Comparison of ENCODE assay signal across 7 mouse cellular contexts in the genomic region with DNA sequence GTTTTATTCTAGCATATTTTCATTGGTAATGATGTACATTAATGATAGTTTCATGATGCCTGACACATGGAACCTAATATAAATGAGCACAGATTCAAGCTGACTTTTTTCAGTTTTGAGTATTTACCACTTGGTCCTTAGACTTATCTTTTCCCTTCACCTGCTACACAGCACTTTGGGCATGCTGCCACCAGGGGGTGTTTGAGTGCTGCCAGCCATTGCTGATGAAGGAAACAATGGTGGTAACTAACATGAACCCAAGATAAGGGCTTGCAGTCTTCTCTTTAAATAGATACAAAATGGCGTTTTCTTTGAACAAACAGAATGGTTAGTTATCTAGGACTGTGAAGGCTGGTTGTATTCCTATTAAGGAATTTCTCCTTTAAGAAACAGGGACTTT. TPM values are rescaled to one million over a fixed set of nuclear protein-coding genes. Genes with fewer than 3 reads are reported as not detected.
DNase-seq lines count a peak whose midpoint lies in the region; ATAC-seq and TF ChIP-seq lines count a peak whose summit lies in the region.

No protein-coding gene starts in this region.

- ATAC-seq in neural tube, embryonic 15.5 days (ENCODE audit: low FRiP score) = no peak
- no peak for ATAC-seq in Patski
- ATAC-seq in lung, embryonic 14.5 days (ENCODE audit: insufficient read depth) = no peak

- POLR2A ChIA-PET in Patski (lab: Charles Lee) = no interaction called here

- H3K4me3 ChIP-seq in neural tube, embryonic 15.5 days (replicated peaks) = no peak overlapping the region
- H3K4me3 ChIP-seq in lung, embryonic 14.5 days (ENCODE audit: low read depth, low read length) = no peak overlapping the region

- in situ Hi-C loops in Patski (cut with MboI; ENCODE audit: low pct_unique_long_range_greater_than_20kb) = no loop called here

- peak; percentile 85 for TF ChIP-seq CTCF in Patski (IDR thresholded peaks at IDR 0.05)
- TF ChIP-seq CTCF in lung, embryonic 14.5 days (IDR thresholded peaks at IDR 0.05; ENCODE audit: low read depth) = peak; percentile 79

- H3K9me3 ChIP-seq in neural tube, embryonic 15.5 days (replicated peaks) = no peaks in the 10 kb centered on the region
- H3K9me3 ChIP-seq in lung, embryonic 14.5 days (ENCODE audit: low read depth, low read length) = no peaks in the 10 kb centered on the region

- 60% methylated on average over 1 of the region's 1 CpGs for WGBS in neural tube, embryonic 15.5 days
- 17% methylated on average over 1 of the region's 1 CpGs for WGBS in lung, embryonic 14.5 days

- no peak overlapping the region for H3K4me2 ChIP-seq in neural tube, embryonic 15.5 days
- no peak overlapping the region for H3K4me2 ChIP-seq in lung, embryonic 14.5 days

- H3K27ac ChIP-seq in neural tube, embryonic 15.5 days (replicated peaks) = no peak overlapping the region
- H3K27ac ChIP-seq in lung, embryonic 14.5 days (ENCODE audit: low read depth) = no peak overlapping the region

- peaks cover 8% of the 10 kb centered on the region; the same call in 1 of the 2 replicates for H3K4me1 ChIP-seq in neural tube, embryonic 15.5 days
- no peaks in the 10 kb centered on the region for H3K4me1 ChIP-seq in lung, embryonic 14.5 days (ENCODE audit: insufficient read depth)

- H3K27me3 ChIP-seq in neural tube, embryonic 15.5 days (replicated peaks) = no peaks in the 10 kb centered on the region
- H3K27me3 ChIP-seq in Patski = peaks cover 9% of the 10 kb centered on the region
- no peaks in the 10 kb centered on the region for H3K27me3 ChIP-seq in lung, embryonic 14.5 days (ENCODE audit: insufficient read depth, low read length)

- CTCF ChIA-PET in Patski (lab: Charles Lee) = interaction anchor here (1.4 to 2.1 kb wide), 3 partner anchors 9 to 313 kb away, joined by 4 to 7 read pairs (median 6); no protein-coding TSS in a partner anchor

- peak; percentile 54 for DNase-seq in neural tube, embryonic 10.5 days (ENCODE audit: extremely low spot score, low spot score)
- DNase-seq in Patski (ENCODE audit: low read depth, low spot score) = no peak
- DNase-seq in c-Kit-positive CD71-positive TER-119-negative erythroid progenitor cells, embryonic 14.5 days (ENCODE audit: low read depth) = peak; percentile 45
- peak; percentile 82 for DNase-seq in heart, postnatal 4 days
- peak; percentile 76 for DNase-seq in lung, embryonic 14.5 days
- DNase-seq in spleen, adult 12 weeks (ENCODE audit: low spot score) = peak; percentile 65

- H3K36me3 ChIP-seq in neural tube, embryonic 15.5 days = no peaks in the 10 kb centered on the region
- no peaks in the 10 kb centered on the region for H3K36me3 ChIP-seq in lung, embryonic 14.5 days (ENCODE audit: insufficient read depth)

- no peak overlapping the region for H3K9ac ChIP-seq in neural tube, embryonic 15.5 days (replicated peaks)
- H3K9ac ChIP-seq in lung, embryonic 14.5 days = no peak overlapping the region

RNA-seq across cellular contexts. Expression of gene Fgl2, which starts 45.9 kb away (rescaled TPM):
- polyA plus RNA-seq in neural tube, embryonic 15.5 days (2015; fragmentation: Nextera tagmentation; extraction: Ambion mirVana) = 5.6 and 6.9 TPM in 2 replicates
- not detected for polyA plus RNA-seq in Patski (2021)
- 10 to 100 TPM; 49.3 to 50.0 TPM for total RNA-seq in heart, postnatal 4 days (2021)
- 1.6 and 2.1 TPM in 2 replicates for polyA plus RNA-seq in lung, embryonic 14.5 days (2014; fragmentation: Nextera tagmentation; extraction: Ambion mirVana)
